Mouse (Mus musculus): ENCODE measurements around the gene Lrrc56.

DNA sequence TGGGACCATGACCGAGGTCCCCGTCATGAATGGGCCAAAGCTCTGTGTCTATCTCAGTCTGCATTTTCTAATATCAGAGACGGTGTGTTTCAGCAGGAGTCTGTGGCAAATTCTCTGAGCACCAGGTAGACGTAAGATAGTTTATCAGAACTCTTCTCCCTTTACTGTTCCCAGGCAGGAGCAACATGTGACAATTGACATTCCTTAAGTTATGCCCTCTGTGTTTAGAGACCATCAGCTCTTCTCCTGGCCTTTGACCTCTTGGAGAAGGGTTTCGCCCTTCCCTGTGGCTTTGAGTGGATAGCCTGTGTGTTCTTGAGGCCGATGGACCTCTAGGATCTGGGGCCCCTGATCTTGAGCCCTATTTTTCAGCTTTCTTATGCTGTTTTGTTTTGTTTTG lies 35.7 kb downstream of the Lrrc56 start:
- TF ChIP-seq CTCF (IDR thresholded peaks at IDR 0.05; ENCODE audit: insufficient read depth, low read length) (no peak), POLR2A (IDR thresholded peaks at IDR 0.05; ENCODE audit: borderline replicate concordance, extremely low read depth, low read depth, low read length) (no peak)

All from lung, adult 2 months (tissue).